Mouse (Mus musculus): ENCODE measurements around the gene Xrcc5. TPM values are rescaled to one million over a fixed set of nuclear protein-coding genes. Genes with fewer than 3 reads are reported as not detected.
A peak's percentile ranks its signal among the peaks of the same experiment; 100 is the strongest.

The Xrcc5 gene
- polyA plus RNA-seq, 1 experiment: 19.0 TPM

DNA sequence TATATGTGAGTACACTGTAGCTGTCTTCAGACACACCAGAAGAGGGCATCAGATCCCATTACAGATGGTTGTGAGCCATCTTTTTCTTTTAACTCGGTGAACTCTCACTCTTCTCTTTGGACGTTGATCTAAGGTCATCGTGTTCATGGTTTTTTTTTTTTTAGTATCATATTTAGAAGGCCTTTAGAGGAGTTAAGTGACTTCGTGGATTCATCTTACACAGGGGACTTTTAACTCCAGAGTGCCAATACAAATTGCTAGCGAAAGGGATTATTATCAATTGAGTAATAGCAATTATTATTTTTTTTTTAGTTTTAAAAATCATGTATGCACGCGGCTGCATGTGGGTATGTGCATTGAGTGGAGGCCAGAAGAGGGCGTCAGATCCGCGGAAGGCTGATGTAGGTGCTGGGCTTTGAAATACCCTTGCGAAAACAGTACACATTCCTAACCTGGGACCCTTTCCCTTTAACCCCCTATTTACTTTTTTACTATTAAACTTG, 491 bp upstream of the Xrcc5 start:
- no peak for TF ChIP-seq POLR2A (IDR thresholded peaks at IDR 0.05; ENCODE audit: borderline replicate concordance, control insufficient read depth, low read depth, low read length)
- peak; percentile 57 for TF ChIP-seq CTCF (IDR thresholded peaks at IDR 0.05; ENCODE audit: control insufficient read depth, insufficient read depth, low read length)
- Histone ChIP-seq H3K4me3 (replicated peaks; ENCODE audit: control insufficient read depth, low read depth, low read length) (peak overlapping the region; percentile 92), H3K4me1 (ENCODE audit: control insufficient read depth, insufficient read depth, low read length) (no peaks in the 10 kb centered on the region), H3K27ac (ENCODE audit: control insufficient read depth, insufficient read depth, low read depth, low read length, poor library complexity) (no peak overlapping the region)
- WGBS: 2% methylated on average over 11 of the region's 11 CpGs

DNA sequence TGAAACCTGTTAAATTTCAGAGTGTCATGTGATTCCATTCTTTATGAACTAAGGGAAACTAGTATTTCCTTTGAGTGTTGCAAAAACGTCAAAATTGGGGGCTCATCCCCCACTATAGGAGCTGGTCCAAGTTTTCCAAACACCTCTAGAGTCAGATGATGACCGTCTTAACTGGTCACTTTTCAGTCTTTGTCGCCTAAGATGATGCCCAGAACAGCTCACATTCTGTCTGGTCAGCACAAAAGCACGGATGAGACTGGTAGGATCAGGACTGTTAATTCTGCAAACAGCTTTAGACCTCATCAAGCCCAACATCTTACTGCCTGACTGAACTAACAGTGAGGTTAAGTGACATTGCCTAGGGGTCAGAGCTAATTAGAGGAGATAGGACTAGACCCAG, 1.7 kb downstream of the Xrcc5 start:
- TF ChIP-seq POLR2A (IDR thresholded peaks at IDR 0.05; ENCODE audit: borderline replicate concordance, control insufficient read depth, low read depth, low read length) (no peak), CTCF (IDR thresholded peaks at IDR 0.05; ENCODE audit: control insufficient read depth, insufficient read depth, low read length) (no peak)
- WGBS: 69% methylated on average over 4 of the region's 4 CpGs
- no peaks in the 10 kb centered on the region for H3K4me1 ChIP-seq (ENCODE audit: control insufficient read depth, insufficient read depth, low read length)

DNA sequence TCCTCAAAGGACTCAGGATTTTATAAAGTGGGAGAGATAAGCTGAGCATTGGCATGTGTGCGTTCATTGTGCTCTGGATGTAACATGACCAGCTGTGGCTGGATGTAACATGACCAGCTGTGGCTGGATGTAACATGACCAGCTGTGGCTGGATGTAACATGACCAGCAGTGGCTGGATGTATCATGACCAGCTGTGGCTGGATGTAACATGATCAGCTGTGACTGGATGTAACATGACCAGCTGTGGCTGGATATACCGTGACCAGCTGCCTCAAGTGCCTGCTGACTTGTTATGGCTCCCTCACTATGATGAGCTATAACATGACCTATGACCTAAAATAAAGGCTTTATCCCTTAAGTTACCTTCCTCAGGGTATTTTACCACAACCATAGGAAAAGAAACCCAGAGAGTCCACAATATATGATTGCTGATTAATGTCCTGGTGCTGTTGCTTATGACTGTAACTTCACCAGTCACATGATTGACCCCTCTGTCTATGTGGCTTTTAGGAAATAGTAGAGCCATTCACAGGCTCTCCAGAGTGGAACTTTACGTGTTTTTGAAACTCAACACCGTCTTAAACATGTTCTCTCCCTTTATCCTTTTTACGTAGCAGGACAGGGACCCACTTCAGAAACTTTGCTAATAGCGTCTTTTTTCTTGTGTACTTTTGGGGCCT, 2.7 kb downstream of the Xrcc5 start:
- WGBS: 83% methylated on average over 6 of the region's 6 CpGs
- TF ChIP-seq POLR2A (IDR thresholded peaks at IDR 0.05; ENCODE audit: borderline replicate concordance, control insufficient read depth, low read depth, low read length) (no peak), CTCF (IDR thresholded peaks at IDR 0.05; ENCODE audit: control insufficient read depth, insufficient read depth, low read length) (no peak)
- no peaks in the 10 kb centered on the region for H3K4me1 ChIP-seq (ENCODE audit: control insufficient read depth, insufficient read depth, low read length)
- H3K27ac ChIP-seq (ENCODE audit: control insufficient read depth, insufficient read depth, low read depth, low read length, poor library complexity): no peak overlapping the region
- no peak overlapping the region for H3K4me3 ChIP-seq (replicated peaks; ENCODE audit: control insufficient read depth, low read depth, low read length)

More for the DNA sequence above, 1.7 kb downstream of the Xrcc5 start:
- no peak overlapping the region for H3K27ac ChIP-seq (ENCODE audit: control insufficient read depth, insufficient read depth, low read depth, low read length, poor library complexity)
- no peak overlapping the region for H3K4me3 ChIP-seq (replicated peaks; ENCODE audit: control insufficient read depth, low read depth, low read length)

DNA sequence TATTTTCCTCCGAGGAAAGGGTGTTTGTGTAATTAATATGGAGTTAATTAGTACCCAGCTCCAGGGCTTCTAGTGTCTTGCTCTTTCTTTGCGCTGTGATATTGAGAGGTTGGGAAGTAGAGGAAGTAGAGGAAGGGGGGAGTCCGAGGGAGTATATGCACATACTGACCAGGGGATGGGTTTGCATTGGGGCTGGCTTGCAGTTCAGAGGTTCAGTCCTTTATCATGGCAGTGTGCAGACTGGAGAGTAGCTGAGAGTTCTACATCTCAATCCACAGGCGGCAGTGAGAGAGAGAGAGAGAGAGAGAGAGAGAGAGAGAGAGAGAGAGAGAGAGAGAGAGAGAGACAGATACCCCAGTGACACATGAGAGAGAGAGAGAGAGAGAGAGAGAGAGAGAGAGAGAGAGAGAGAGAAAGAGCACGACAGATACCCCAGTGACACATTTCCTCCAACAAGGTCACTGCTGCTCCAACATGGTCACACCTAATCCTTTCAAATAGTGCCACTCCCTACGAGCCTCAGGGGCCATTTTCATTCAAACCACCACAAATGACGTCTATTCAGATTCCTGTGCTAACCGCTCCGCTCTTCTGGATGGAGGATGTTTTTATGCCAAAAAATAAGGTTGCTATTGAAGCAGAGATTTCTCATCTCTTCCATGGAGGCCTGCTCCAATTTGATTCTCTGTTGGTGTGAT, 5.6 kb downstream of the Xrcc5 start:
- Histone ChIP-seq H3K4me1 (ENCODE audit: control insufficient read depth, insufficient read depth, low read length) (no peaks in the 10 kb centered on the region; the same call in 1 of the 2 replicates), H3K27ac (ENCODE audit: control insufficient read depth, insufficient read depth, low read depth, low read length, poor library complexity) (no peak overlapping the region), H3K4me3 (replicated peaks; ENCODE audit: control insufficient read depth, low read depth, low read length) (no peak overlapping the region)
- 86% methylated on average over 9 of the region's 9 CpGs for WGBS
- TF ChIP-seq CTCF (IDR thresholded peaks at IDR 0.05; ENCODE audit: control insufficient read depth, insufficient read depth, low read length): no peak
- TF ChIP-seq POLR2A (IDR thresholded peaks at IDR 0.05; ENCODE audit: borderline replicate concordance, control insufficient read depth, low read depth, low read length): no peak

DNA sequence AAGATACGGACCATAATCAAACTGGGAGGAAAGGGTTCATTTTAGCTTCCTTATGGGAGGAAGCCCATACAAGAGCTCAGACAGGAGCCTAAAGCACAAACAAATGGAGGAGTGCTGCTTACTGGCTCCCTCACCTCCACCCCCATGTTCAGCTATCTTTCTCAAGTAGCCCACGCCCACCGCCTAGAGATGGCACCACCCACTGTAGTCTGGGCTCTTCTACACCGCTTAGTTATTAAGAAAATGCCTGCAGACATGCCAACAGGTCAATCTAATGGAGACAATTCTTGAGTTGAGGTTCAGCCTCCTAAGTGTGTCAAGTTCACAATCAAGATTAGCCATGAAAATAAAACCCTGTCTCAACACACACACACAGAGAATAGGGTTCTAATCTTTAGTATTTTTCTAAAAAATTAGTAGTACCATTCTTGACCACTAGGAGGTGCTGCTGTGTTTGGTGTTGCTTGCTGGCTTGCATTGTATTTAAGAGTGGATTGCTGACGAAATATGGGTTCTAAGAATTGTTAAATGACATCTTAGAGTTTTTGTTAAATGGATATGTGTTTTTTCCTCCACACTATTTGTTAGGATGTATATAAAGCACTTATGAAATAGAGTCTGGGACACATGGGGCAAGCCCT, 6.3 kb downstream of the Xrcc5 start:
- 66% methylated on average over 5 of the region's 5 CpGs for WGBS
- H3K27ac ChIP-seq (ENCODE audit: control insufficient read depth, insufficient read depth, low read depth, low read length, poor library complexity): no peak overlapping the region
- no peak for TF ChIP-seq POLR2A (IDR thresholded peaks at IDR 0.05; ENCODE audit: borderline replicate concordance, control insufficient read depth, low read depth, low read length)
- TF ChIP-seq CTCF (IDR thresholded peaks at IDR 0.05; ENCODE audit: control insufficient read depth, insufficient read depth, low read length): no peak
- no peaks in the 10 kb centered on the region; the same call in 1 of the 2 replicates for H3K4me1 ChIP-seq (ENCODE audit: control insufficient read depth, insufficient read depth, low read length)
- no peak overlapping the region for H3K4me3 ChIP-seq (replicated peaks; ENCODE audit: control insufficient read depth, low read depth, low read length)

DNA sequence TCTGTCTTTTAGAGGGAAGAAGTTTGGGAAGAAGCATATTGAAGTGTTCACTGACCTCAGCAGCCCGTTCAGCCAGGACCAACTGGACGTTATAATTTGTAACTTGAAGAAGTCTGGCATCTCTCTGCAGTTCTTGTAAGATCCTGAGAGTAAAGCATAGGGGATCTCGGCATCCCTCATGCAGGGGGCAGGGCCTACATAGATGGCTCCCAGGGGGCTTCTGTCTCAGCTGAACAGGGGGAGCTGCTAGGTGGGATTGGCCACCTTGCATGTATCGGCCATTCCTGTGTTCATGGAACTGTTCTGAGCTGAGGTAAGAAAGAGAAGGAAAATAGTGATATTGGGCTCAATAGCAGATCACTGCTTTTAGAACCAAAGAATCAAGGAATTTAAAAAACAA, 8.2 kb downstream of the Xrcc5 start:
- no peaks in the 10 kb centered on the region; the same call in 1 of the 2 replicates for H3K4me1 ChIP-seq (ENCODE audit: control insufficient read depth, insufficient read depth, low read length)
- H3K27ac ChIP-seq (ENCODE audit: control insufficient read depth, insufficient read depth, low read depth, low read length, poor library complexity): no peak overlapping the region
- TF ChIP-seq POLR2A (IDR thresholded peaks at IDR 0.05; ENCODE audit: borderline replicate concordance, control insufficient read depth, low read depth, low read length) (no peak), CTCF (IDR thresholded peaks at IDR 0.05; ENCODE audit: control insufficient read depth, insufficient read depth, low read length) (no peak)
- H3K4me3 ChIP-seq (replicated peaks; ENCODE audit: control insufficient read depth, low read depth, low read length): no peak overlapping the region
- 87% methylated on average over 4 of the region's 4 CpGs for WGBS

DNA sequence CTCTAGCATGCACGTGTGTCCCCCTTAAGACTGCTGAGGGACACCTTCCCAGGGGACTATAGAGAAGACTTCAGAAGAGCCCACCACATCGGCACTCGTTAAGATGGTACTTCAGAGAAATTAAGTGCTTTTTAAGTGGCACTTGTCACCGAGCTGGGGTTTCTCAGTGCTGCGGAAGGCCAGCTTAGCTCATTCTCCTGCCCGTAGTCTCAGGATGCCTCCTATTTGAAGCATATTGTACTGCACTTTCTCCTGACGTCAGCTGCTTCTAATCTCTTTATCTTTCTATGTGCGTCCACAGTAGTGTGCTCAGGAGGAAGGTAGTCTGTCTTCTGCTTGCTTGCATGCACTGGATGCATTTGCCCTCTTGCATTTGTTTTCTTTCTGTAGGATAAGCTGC, 9.2 kb downstream of the Xrcc5 start:
- Histone ChIP-seq H3K4me1 (ENCODE audit: control insufficient read depth, insufficient read depth, low read length) (peaks cover 2% of the 10 kb centered on the region), H3K27ac (ENCODE audit: control insufficient read depth, insufficient read depth, low read depth, low read length, poor library complexity) (no peak overlapping the region), H3K4me3 (replicated peaks; ENCODE audit: control insufficient read depth, low read depth, low read length) (no peak overlapping the region)
- TF ChIP-seq POLR2A (IDR thresholded peaks at IDR 0.05; ENCODE audit: borderline replicate concordance, control insufficient read depth, low read depth, low read length): no peak
- no peak for TF ChIP-seq CTCF (IDR thresholded peaks at IDR 0.05; ENCODE audit: control insufficient read depth, insufficient read depth, low read length)
- WGBS: 78% methylated on average over 8 of the region's 8 CpGs

DNA sequence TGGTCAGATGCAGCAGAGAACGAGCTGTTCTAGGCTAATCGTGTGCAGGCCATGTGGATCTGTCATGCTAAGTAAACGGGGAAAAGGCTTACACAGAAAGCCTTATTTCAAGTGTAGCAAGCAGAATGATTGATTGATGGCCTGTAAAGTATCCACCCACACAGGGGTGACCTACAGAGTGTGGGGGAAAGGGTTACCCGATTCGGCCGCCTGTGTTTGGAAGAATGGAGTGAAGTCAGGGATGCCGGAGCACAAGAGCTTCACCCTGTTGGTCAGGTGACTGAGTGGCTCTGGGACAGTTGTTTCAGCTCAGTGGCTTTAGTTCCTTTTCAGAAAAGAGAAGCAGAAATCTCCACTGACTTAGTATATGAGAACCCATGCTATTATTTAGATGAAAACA, 9.7 kb downstream of the Xrcc5 start:
- TF ChIP-seq CTCF (IDR thresholded peaks at IDR 0.05; ENCODE audit: control insufficient read depth, insufficient read depth, low read length): no peak
- Histone ChIP-seq H3K4me3 (replicated peaks; ENCODE audit: control insufficient read depth, low read depth, low read length) (no peak overlapping the region), H3K27ac (ENCODE audit: control insufficient read depth, insufficient read depth, low read depth, low read length, poor library complexity) (no peak overlapping the region), H3K4me1 (ENCODE audit: control insufficient read depth, insufficient read depth, low read length) (peaks cover 2% of the 10 kb centered on the region)
- WGBS: 68% methylated on average over 7 of the region's 7 CpGs

Data from bone marrow, adult 2 months (tissue).